Mouse (Mus musculus): ENCODE measurements at regions not wholly inside any gene's neighbourhood (a gene's known extent, or its start where the extent isn't known, plus 50 kb on each side); places are given as distances from the start of the nearest gene placed in this dataset.
A peak's percentile ranks its signal among the peaks of the same experiment; 100 is the strongest.

- no peak for DNase-seq
These were observed 144.1 kb downstream of the Klf7 start for GRCm38 (mm10) chr1:63977956-63978355.

DNA sequence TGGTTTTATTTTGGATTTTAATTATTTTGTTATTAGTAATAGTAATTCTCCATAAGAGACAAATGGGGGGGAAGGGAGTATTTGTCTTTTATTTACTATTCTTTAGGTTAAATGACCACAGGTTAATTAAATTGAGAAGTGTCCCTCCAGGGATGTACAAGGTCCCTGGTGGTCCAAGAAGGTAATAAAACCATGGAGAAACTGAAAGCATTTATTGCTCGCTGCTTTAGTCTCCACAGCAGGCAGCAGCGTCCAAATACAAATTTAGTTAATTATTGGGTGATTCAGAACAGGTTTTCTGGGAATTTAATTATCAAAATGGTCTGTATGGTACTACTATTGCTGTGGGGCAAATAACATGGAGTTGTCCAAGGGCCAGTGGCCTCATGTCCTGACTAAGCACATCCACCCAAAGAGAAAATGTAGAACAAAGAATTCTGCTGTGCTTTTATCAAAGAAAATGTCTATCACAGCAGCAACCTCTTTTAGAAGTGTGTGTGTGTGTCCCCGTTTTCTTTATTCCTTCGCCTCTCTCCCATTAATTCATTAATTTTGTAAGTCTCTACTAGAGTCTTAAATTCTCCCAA lies 144.7 kb downstream of the Klf7 start:
- no peak for DNase-seq

GRCm38 (mm10) chr1:63976862-63977261 lies 145.2 kb downstream of the Klf7 start:
- DNase-seq, result no peak

DNA sequence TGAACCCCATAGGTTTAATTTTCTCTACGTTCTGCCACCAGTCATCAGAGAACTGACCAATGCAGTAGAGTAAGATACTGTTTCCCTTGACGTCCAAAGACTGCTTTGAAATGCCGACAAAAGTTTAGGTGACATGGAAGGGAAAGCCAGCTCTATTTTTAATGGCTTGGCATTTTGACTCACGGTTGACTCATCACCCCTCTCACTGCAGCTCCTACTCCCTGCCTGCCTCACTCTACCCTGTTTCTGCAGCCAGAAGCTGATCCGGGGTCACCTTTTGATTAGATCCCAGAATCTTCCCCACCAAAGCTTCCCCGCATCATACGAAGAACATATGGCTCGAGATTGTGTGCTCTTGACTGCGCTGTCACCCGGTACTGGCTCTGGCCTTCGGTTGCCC lies 154.2 kb downstream of the Klf7 start:
- no peak for DNase-seq

DNA sequence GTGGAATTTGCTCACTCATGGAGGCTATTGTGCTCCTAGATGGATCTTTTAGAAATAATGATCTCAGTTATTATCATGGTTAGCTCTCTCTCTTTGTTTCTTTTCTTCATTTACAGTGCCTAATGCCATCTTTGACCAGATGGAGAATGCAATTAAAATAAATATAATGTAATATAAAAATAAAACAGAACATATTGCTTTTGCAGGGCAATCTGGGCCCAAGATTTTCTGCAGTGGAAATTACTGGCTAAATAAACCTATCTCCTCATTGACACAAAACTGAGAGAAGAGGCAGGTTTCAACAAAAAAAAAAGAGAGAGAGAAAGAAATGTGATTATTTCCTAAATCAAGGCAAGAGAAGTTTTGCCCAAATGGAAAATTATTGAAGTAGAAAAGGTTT lies 156.6 kb downstream of the Klf7 start:
- no peak for DNase-seq

DNA sequence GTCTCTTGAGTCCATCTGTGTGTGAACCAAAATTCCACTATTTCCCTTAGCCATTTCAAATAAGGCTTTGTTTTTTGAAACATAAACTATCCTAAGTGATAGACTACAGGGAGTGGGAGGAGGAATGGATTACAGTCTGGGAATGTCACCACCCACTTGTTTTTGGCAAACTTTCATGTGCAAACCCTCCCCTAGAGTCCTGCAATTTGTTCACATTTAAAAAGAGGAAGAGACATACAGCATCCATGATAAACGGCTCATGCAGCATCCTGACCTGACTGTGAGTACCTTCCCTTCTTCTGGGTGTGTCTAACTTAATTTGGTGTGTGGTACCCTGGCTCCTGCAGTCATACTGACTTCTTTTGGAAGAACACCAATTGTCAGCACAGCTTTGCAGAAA lies 157.6 kb downstream of the Klf7 start:
- no peak for DNase-seq

- DNase-seq, result peak; percentile 16 to 71
These were observed 166.3 kb downstream of the Klf7 start for GRCm38 (mm10) chr1:63955701-63956355.

- DNase-seq, result no peak
These were observed 167.1 kb downstream of the Klf7 start for GRCm38 (mm10) chr1:63954876-63955513.

DNA sequence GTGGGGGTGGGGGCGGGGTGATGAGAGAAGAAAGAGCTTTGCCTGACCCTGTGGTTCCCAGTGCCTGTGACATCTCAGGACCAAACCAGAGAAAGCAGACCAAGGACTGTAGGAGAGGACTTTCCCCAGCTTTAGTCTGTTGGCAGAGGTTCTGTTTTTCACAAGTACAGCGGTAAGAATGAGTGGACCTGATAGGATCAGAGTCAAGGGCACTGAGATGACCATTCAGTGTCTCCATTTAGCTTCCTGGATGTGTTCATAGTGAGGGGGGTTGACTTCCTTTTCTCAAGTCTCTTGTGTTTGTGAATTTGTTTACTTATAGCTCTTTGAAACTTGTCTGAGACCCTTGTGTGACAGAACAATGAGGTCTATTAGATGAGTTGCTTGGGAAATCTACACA lies 167.9 kb downstream of the Klf7 start:
- no peak for DNase-seq

- DNase-seq, result peak; percentile 70 to 75
These were observed 168.7 kb downstream of the Klf7 start for GRCm38 (mm10) chr1:63953229-63953883.

DNA sequence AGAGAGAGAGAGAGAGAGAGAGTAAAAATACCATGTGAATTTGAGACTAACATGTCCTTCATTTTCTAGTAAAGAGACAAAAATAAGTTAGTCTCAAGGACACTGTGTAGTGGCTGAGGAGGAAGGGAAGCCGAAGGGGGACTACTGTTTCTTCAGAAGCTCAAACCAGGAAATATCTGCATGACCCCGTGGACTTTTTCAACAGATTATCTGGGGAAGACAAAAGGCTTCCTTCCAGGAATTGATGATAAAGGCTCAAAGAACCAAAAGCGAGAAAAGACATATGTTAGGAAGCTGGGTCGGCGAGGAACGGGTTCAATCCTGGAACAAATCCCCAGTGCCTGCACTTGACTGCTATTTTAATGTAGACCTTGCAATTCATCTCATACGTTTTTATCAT lies 170.4 kb downstream of the Klf7 start:
- DNase-seq, result no peak

DNA sequence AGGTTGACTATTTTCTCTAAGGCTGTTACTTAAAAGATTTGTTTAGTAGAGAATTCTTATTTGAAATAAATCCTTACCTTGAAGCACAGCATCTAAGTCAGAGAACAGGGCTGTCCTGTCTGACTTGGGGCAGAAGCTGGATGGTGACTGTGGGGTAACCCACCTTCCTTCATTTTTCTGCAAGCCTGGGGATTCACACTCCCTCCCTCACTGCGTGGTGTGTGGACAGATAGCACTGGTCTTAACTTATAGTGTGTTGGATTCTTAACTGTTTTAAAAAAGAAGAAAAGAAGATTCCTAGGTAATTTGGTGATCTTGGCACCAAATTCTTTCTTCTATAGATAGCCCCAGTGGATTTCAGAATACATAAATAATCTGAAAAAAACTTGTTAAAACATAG lies 174.8 kb downstream of the Klf7 start:
- DNase-seq, result no peak

DNA sequence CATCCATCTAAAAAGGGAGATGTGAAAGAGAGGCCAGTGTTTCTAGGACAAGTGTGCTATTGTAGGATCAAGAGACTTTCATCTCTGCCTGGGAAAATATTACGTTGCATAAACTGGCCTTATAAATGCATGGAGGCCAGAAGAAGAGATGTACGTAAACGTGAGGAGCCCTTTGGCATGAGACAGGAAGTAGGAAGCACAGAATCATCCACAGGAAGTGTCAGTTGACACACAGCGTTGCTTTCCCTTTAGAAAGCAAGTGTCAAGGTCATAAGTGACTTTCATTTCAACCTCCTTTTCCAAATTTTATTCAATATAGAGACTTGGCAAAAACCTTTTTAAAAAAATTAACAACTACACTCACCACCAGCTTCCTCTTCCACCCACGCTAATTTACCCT lies 175.2 kb downstream of the Klf7 start:
- no peak for DNase-seq

DNA sequence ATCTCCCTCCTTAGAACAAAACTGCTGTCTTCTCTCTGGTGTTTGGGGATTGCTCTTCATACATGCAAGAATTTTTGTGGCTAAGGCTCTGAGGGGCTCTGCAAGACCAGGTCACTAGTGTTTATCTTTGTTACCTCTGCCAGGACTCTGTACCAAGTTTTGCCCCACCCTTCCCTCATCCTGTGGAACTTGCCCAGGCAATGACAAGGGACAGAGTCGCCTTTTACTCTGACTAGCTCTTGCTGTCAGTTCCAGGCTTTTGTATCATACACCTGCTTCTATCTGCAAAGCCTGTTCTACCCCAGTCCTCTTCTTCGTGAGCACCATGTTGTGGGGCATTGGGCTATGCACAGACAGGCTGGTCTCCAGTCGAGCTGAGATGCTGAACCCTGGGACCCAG lies 175.7 kb upstream of the 4933402D24Rik start:
- DNase-seq, result no peak

DNA sequence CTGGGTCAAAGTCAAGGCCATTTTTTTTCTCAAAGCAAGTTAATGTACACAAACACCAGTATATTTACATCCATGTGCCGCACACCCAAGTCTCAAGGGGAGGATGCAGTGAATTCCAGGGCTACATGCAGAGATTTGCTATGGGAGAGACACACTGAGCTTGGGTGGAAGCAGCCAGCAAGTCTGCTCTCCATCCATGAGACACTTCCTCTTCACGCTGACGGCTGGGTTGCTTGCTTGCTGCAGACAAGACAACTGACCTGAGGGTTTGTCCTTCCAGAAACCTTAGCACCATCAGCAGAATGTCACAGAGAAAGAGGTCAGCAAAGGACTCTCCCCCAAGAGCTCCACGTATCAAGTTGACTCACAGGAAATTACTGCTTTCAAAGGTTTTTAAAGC lies 169.3 kb upstream of the 4933402D24Rik start:
- no peak for DNase-seq

- no peak for DNase-seq
These were observed 168.4 kb upstream of the 4933402D24Rik start for GRCm38 (mm10) chr1:63937480-63937879.

DNA sequence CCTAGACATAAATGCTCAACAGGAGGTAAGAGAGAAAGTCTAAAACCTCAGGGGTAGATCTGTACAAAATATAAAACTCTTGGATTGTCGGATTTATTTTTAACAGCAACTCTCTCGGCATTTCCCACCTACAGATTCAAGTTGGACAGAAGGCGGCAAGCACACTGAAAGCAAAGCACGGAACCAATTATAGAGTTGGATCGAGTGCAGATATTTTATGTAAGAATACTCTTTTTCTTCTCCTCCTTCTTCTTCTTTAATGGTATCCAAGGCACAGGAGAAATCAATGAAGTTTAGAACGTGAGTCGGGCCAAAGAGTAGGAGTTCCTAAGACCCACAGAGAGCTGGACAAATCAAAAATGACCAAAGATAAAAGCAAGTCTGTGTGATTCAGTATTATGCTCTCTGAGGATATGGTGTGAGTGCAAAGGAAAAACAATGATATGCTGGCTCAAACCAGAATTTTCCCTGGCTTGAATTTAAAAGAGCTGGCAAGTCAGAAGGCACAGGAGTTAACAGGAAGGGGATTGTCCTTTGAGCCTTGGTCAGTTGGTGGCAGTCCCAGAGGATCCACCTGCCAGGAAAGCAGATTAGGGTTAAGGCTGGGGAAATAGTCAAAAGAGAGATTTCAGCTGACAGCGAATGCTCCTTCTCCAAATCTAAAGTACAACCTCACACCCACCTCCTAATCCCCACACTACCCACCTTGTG lies 165.7 kb upstream of the 4933402D24Rik start:
- no peak for DNase-seq

DNA sequence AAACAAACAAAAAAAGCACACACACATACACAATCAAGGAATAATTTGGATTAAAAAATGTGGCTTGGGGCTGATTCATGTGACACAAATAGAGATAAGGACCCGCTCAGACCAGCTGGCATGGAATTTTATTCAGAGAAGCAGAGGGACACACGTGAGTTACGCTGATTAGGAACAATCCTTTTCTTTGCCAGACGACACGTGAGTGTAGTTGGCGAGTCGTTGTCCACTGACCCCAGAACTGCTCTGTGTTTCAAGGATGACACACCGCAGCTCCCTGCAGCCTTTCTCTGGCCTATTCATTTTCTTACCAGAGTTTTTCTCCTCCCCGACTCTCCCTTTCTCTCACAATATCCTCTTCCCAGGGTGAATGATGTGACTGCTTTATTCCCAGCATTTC lies 163.4 kb upstream of the 4933402D24Rik start:
- DNase-seq, result no peak

GRCm38 (mm10) chr1:63929362-63930125 lies 160.5 kb upstream of the 4933402D24Rik start:
- DNase-seq, result peak; percentile 26 to 51

- peak in 1 of 2 experiments; percentile 54 for DNase-seq
These were observed 159.8 kb upstream of the 4933402D24Rik start for GRCm38 (mm10) chr1:63928850-63929249.

DNA sequence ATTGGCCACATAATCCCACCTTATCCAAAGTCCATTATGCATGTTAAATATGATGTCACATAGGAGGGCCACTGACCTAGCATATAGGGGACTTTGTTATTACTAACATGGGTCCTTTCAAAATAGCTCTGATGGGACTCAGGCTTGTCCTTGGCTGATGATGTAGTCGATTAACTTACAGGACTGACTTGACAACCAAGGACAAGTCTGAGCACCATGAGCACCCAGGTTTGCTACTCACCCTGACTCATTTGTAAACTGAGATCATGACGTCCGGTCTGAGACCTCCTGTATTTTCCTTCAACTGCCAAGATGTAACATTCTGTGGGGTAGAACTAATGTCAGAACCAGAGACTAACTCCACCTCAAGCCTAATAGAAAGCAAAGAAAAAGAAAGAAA lies 159.3 kb upstream of the 4933402D24Rik start:
- DNase-seq, result no peak

DNA sequence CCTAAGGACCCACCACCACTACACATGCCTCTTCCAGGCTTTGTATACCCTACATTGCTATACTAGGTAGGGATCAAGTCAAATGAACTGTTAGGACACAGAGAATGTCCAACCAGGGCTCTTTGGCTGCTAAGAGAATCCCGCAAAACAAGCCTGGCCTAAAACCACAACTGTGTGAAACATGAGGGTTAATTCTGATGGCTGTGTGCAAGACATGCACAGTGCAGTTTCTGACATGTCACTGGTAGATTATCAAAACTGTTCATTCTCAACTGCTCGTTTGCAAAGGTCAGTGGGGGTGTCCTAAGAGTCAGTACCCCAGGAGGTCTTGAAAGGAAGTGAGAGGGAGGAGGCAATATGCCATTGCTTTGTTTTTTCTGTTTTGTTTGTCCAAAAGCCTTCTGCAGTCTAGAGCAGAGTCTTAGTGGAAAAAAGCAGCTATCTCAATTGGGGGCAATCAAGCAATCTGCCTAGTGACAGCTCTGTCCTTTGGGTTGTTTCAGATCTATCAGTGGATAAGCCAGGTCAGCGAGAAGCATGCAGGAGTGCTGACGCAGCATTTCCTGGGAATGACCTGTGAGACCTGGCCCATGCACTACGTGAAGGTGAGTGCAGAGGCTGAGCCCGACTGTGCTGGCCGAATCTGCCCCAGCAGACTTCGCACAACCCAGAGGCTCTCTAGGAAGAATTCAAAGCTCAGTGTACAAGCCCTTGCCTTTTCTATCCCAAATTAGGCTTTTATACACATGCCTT lies 151.3 kb upstream of the 4933402D24Rik start:
- no peak for DNase-seq

All from cerebellum, postnatal 14 days (tissue).